Mouse (Mus musculus): Measurements from ENCODE around the gene Mt3. TPM values are rescaled to one million over a fixed set of nuclear protein-coding genes. Genes with fewer than 3 reads are reported as not detected.

Gene Mt3
- polyA plus RNA-seq, 1 experiment, result 3.0 TPM

DNA sequence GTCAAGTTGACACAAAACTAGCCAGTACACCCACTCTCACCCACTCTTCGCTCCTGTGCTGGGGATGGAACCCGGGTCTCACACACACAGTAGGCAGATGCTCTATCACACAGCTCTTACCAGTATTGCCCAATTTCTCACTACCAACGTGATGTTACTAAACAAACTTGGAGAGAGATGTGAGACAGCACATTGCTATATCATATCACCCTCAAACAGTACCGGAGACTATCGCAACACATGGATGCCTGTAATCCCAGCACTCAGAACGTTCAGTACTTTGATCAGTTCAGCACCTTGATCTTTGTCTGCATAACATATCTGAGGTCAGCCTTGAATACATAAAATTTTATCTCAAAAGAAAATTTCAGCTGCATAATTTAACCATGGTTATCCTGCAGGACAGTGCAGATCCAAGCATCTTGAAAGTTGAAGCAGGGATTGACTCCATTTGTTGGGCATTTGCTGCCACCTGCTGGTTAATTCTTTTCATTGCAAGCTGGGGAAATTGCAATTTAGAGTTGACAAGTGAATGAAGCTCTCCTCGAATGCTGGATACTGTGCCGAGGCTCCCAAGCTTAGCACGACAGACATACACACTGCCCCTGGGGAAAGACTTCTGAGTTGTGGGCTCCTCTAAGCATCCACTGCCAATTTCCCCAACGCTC lies 46.9 kb downstream of the Mt3 start:
- TF ChIP-seq CTCF (IDR thresholded peaks at IDR 0.05; ENCODE audit: control insufficient read depth, insufficient read depth, low read length) (peak; percentile 24; the same call in 1 of the 2 replicates), POLR2A (IDR thresholded peaks at IDR 0.05; ENCODE audit: borderline replicate concordance, control insufficient read depth, low read depth, low read length) (no peak)
- WGBS, result 45% methylated on average over 10 of the region's 10 CpGs
- Histone ChIP-seq H3K4me3 (replicated peaks; ENCODE audit: control insufficient read depth, low read depth, low read length) (no peak overlapping the region), H3K27ac (ENCODE audit: control insufficient read depth, insufficient read depth, low read depth, low read length, poor library complexity) (no peak overlapping the region), H3K4me1 (ENCODE audit: control insufficient read depth, insufficient read depth, low read length) (no peaks in the 10 kb centered on the region)

Other genes with a start within 250 kb of the Mt3 start
- gene Amfr, start 139.8 kb upstream of the Mt3 start, polyA plus RNA-seq (2011; ENCODE audit: insufficient read depth, insufficient read length, low replicate concordance, missing spikeins), result 27.3 and 50.3 TPM in 2 replicates
- gene Nudt21, start 115.6 kb upstream of the Mt3 start, polyA plus RNA-seq (2011; ENCODE audit: insufficient read depth, insufficient read length, low replicate concordance, missing spikeins), result 71.4 and 118 TPM in 2 replicates
- gene Ogfod1, start 115.4 kb upstream of the Mt3 start, polyA plus RNA-seq (2011; ENCODE audit: insufficient read depth, insufficient read length, low replicate concordance, missing spikeins), result 1.1 and 3.1 TPM in 2 replicates
- gene Bbs2, start 53.7 kb upstream of the Mt3 start, polyA plus RNA-seq (2011; ENCODE audit: insufficient read depth, insufficient read length, low replicate concordance, missing spikeins), result 1.4 and 20.3 TPM in 2 replicates
- not detected in 2 replicates for gene Mt4, start 15.4 kb upstream of the Mt3 start, polyA plus RNA-seq (2011; ENCODE audit: insufficient read depth, insufficient read length, low replicate concordance, missing spikeins)
- gene Mt2, start 20.1 kb downstream of the Mt3 start, polyA plus RNA-seq (2011; ENCODE audit: insufficient read depth, insufficient read length, low replicate concordance, missing spikeins), result 102 and 809 TPM in 2 replicates
- gene Mt1, start 26.5 kb downstream of the Mt3 start, polyA plus RNA-seq (2011; ENCODE audit: insufficient read depth, insufficient read length, low replicate concordance, missing spikeins), result 188 and 700 TPM in 2 replicates
- 19.5 and 21.3 TPM in 2 replicates for gene Nup93, start 62.0 kb downstream of the Mt3 start, polyA plus RNA-seq (2011; ENCODE audit: insufficient read depth, insufficient read length, low replicate concordance, missing spikeins)
- gene Slc12a3, start 176.6 kb downstream of the Mt3 start, polyA plus RNA-seq (2011; ENCODE audit: insufficient read depth, insufficient read length, low replicate concordance, missing spikeins), result 4.4 and 11.8 TPM in 2 replicates
- 69.2 and 70.5 TPM in 2 replicates for gene Herpud1, start 233.8 kb downstream of the Mt3 start, polyA plus RNA-seq (2011; ENCODE audit: insufficient read depth, insufficient read length, low replicate concordance, missing spikeins)